Mouse (Mus musculus) embryonic fibroblast, embryonic 13.5 days (primary cell): ENCODE data around the gene Mgat4a.

ENCODE experiments used
- CTCF ChIP-seq: IDR thresholded peaks from 2 replicates; pipeline ENCODE4 v1.5.1; 2011; ENCODE audit warnings: mild to moderate bottlenecking, control low read depth, low read length, moderate library complexity, borderline replicate concordance; ENCODE audit not compliant: insufficient read depth
- POLR2A ChIP-seq: IDR thresholded peaks from 2 replicates; pipeline ENCODE4 v1.6.1; 2011; ENCODE audit warnings: low read depth, mild to moderate bottlenecking, control low read depth, low read length, moderate library complexity

DNA sequence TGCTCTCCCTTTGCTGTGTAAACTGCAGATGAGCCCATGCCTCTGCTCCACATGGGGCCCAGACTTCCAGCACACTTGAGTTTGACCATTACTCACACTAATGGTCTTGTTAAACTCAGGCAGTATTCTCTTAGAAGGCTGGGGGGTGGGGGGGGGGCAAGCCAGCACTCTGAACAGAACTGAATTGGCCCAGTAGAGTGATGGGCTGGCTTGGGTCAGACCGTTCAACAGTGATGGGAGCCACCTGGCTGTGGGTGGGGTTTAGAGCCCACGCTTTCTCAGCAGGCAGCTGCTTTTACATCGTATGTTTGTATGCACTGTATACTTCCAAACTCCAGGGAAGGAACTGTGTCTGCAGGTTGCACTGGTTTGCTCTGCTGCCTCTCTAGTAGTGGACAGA, 141.9 kb downstream of the Mgat4a start:
- no peak for TF ChIP-seq POLR2A
- no peak for TF ChIP-seq CTCF
